Mouse (Mus musculus) stomach, embryonic 16.5 days (tissue): ENCODE data around the gene Rundc3a. TPM values are rescaled to one million over a fixed set of nuclear protein-coding genes. Genes with fewer than 3 reads are reported as not detected.

Experiments used
- ATAC-seq: fragments of 200-750 bp; cut with Nextera tagmentation; 2 replicates; pipeline ENCODE4 v1.8.0; 2017; ENCODE audit warnings: moderate number of reproducible peaks, moderate TSS enrichment; ENCODE audit not compliant: insufficient read depth, low FRiP score
- H3K27ac ChIP-seq: fragments of 300-500 bp; sonication (generic); 2 replicates; pipeline ENCODE4 v1.5.1; 2014; ENCODE audit warnings: low read length
- H3K27me3 ChIP-seq: fragments of 300-500 bp; sonication (generic); 2 replicates; pipeline ENCODE4 v1.6.1; 2014; ENCODE audit warnings: low read length, control low read depth, mixed read lengths; ENCODE audit not compliant: control insufficient read depth, insufficient read depth
- H3K36me3 ChIP-seq: fragments of 300-500 bp; sonication (generic); 2 replicates; pipeline ENCODE4 v1.6.1; 2014; ENCODE audit warnings: low read length; ENCODE audit not compliant: control insufficient read depth, insufficient read depth
- H3K4me1 ChIP-seq: fragments of 300-500 bp; sonication (generic); 2 replicates; pipeline ENCODE4 v1.6.1; 2014; ENCODE audit warnings: low read length, control low read depth, mixed read lengths; ENCODE audit not compliant: control insufficient read depth, insufficient read depth
- H3K4me2 ChIP-seq: fragments of 300-500 bp; sonication (generic); 2 replicates; pipeline ENCODE4 v1.6.1; 2014; ENCODE audit warnings: low read depth, low read length, mixed read lengths
- H3K4me3 ChIP-seq: fragments of 300-500 bp; sonication (generic); replicated peaks from 2 replicates; pipeline ENCODE4 v1.5.1; 2014; ENCODE audit warnings: mild to moderate bottlenecking, low read length
- H3K9ac ChIP-seq: fragments of 300-500 bp; sonication (generic); 2 replicates; pipeline ENCODE4 v1.6.1; 2014; ENCODE audit warnings: low read length
- H3K9me3 ChIP-seq: fragments of 300-500 bp; sonication (generic); replicated peaks from 2 replicates; pipeline ENCODE4 v1.6.1; 2016; ENCODE audit warnings: low read length, control low read depth; ENCODE audit not compliant: control insufficient read depth
- WGBS: fragments of 180-500 bp; shearing (Covaris S2); extraction: QIAGEN DNeasy Blood & Tissue Kit; methylation state at CpG from one replicate; pipeline ENCODE4 v1.1.7; 2014; 5-methylcytosine and 5-hydroxymethylcytosine counted together
- microRNA-seq: library from miRNA; unstranded; fragments of <30 nt; microRNA quantifications from one replicate; pipeline ENCODE4, GENCODE M21; 2016
- polyA plus RNA-seq: library from polyadenylated mRNA; unstranded; fragments of >200 nt; fragmentation: Nextera tagmentation; extraction: Ambion mirVana; gene quantifications from 2 replicates; pipeline ENCODE4 v1.2.1, GENCODE M21; 2015

Gene Rundc3a
- polyA plus RNA-seq, 1 experiment from 2014 or later = 7.6 TPM

- H3K4me2 ChIP-seq = peak overlapping the region; percentile 69
- no peaks in the 10 kb centered on the region for H3K27me3 ChIP-seq
- peaks cover 43% of the 10 kb centered on the region for H3K4me1 ChIP-seq
- H3K36me3 ChIP-seq = peaks cover 3% of the 10 kb centered on the region; the same call in 1 of the 2 replicates
- under 1% methylated on average over 49 of the region's 49 CpGs for WGBS
- no peaks in the 10 kb centered on the region for H3K9me3 ChIP-seq
- H3K27ac ChIP-seq = peak overlapping the region; percentile 96
- H3K4me3 ChIP-seq = peak overlapping the region; percentile 87
- peak overlapping the region; percentile 96 for H3K9ac ChIP-seq
- peak; percentile 23 for ATAC-seq
Measured at GRCm38 (mm10) chr11:102446581-102447461, 53.6 kb downstream of the Rundc3a start.

GRCm38 (mm10) chr11:102447497-102447896 lies 54.3 kb downstream of the Rundc3a start, which contains the start of gene Fam171a2:
Gene Fam171a2, minus strand, starts transcription at chr11:102447682.
- peak; percentile 66 for ATAC-seq
- H3K27me3 ChIP-seq = no peaks in the 10 kb centered on the region
- peak within 1 kb of the TSS; percentile 96 for H3K27ac ChIP-seq
- peak within 1 kb of the TSS; percentile 96 for H3K9ac ChIP-seq
- H3K36me3 ChIP-seq = 0 out of 2 replicates have a peak, but pooled peaks cover 3% of the 10 kb centered on the region
- WGBS = under 1% methylated on average over 39 of the region's 40 CpGs
- no peaks in the 10 kb centered on the region for H3K9me3 ChIP-seq
- H3K4me2 ChIP-seq = peak within 1 kb of the TSS; percentile 69
- H3K4me1 ChIP-seq = peaks cover 43% of the 10 kb centered on the region
- H3K4me3 ChIP-seq = peak within 1 kb of the TSS; percentile 87

GRCm38 (mm10) chr11:102448327-102448726 lies 55.1 kb downstream of the Rundc3a start:
- Histone ChIP-seq H3K4me3 (no peak overlapping the region), H3K4me1 (peaks cover 43% of the 10 kb centered on the region), H3K27me3 (no peaks in the 10 kb centered on the region), H3K9ac (no peak overlapping the region), H3K27ac (peak overlapping the region; percentile 77), H3K36me3 (0 out of 2 replicates have a peak, but pooled peaks cover 2% of the 10 kb centered on the region), H3K9me3 (no peaks in the 10 kb centered on the region), H3K4me2 (no peak overlapping the region)
- ATAC-seq = no peak
- WGBS = 17% methylated on average over 8 of the region's 8 CpGs

- H3K4me1 ChIP-seq = peaks cover 38% of the 10 kb centered on the region
- H3K9me3 ChIP-seq = no peaks in the 10 kb centered on the region
- H3K4me3 ChIP-seq = no peak overlapping the region
- no peaks in the 10 kb centered on the region for H3K36me3 ChIP-seq
- peak overlapping the region; percentile 77 for H3K27ac ChIP-seq
- no peak overlapping the region for H3K4me2 ChIP-seq
- H3K27me3 ChIP-seq = no peaks in the 10 kb centered on the region
- WGBS = 43% methylated on average over 17 of the region's 17 CpGs
- peak; percentile 23; the same call in 1 of the 2 replicates for ATAC-seq
- H3K9ac ChIP-seq = peak overlapping the region; percentile 25; the same call in 1 of the 2 replicates
Measured at GRCm38 (mm10) chr11:102449043-102450008, 56.1 kb downstream of the Rundc3a start.

Small RNA genes within 50 kb of the gene (microRNA-seq; reads per million reads assigned to microRNA genes)
- not detected for gene Mir6930

Other genes starting within 250 kb of the Rundc3a start
- gene Nags, start 247.9 kb upstream of the Rundc3a start, polyA plus RNA-seq = 3.2 and 4.2 TPM in 2 replicates
- 27.9 and 29.0 TPM in 2 replicates for gene Tmem101, start 237.0 kb upstream of the Rundc3a start, polyA plus RNA-seq
- 79.2 and 85.4 TPM in 2 replicates for gene Lsm12, start 208.1 kb upstream of the Rundc3a start, polyA plus RNA-seq
- 28.0 and 28.7 TPM in 2 replicates for gene G6pc3, start 203.8 kb upstream of the Rundc3a start, polyA plus RNA-seq
- gene Hdac5, start 163.2 kb upstream of the Rundc3a start, polyA plus RNA-seq = 60.6 and 67.4 TPM in 2 replicates
- gene BC030867, start 144.5 kb upstream of the Rundc3a start, polyA plus RNA-seq = 10.8 and 12.4 TPM in 2 replicates
- gene Asb16, start 124.7 kb upstream of the Rundc3a start, polyA plus RNA-seq = 0.12 TPM in 1 of 2 replicates, not detected in the other
- gene Tmub2, start 108.5 kb upstream of the Rundc3a start, polyA plus RNA-seq = 53.0 and 53.4 TPM in 2 replicates
- 12.2 and 13.2 TPM in 2 replicates for gene Atxn7l3, start 96.8 kb upstream of the Rundc3a start, polyA plus RNA-seq
- gene Ubtf, start 73.7 kb upstream of the Rundc3a start, polyA plus RNA-seq = 70.5 and 71.4 TPM in 2 replicates
- 38.9 and 47.2 TPM in 2 replicates for gene Slc4a1, start 27.2 kb upstream of the Rundc3a start, polyA plus RNA-seq
- 239 and 243 TPM in 2 replicates for gene Slc25a39, start 14.5 kb downstream of the Rundc3a start, polyA plus RNA-seq
- 187 and 207 TPM in 2 replicates for gene Grn, start 36.9 kb downstream of the Rundc3a start, polyA plus RNA-seq
- 2.5 and 3.3 TPM in 2 replicates for gene Fam171a2, start 54.3 kb downstream of the Rundc3a start, polyA plus RNA-seq
- gene Itga2b, start 76.7 kb downstream of the Rundc3a start, polyA plus RNA-seq = 8.6 and 10.8 TPM in 2 replicates
- gene Gpatch8, start 163.0 kb downstream of the Rundc3a start, polyA plus RNA-seq = 34.9 and 47.0 TPM in 2 replicates
- 21.0 and 22.0 TPM in 2 replicates for gene Gm11627, start 186.1 kb downstream of the Rundc3a start, polyA plus RNA-seq
- gene Fzd2, start 211.0 kb downstream of the Rundc3a start, polyA plus RNA-seq = 12.2 and 15.4 TPM in 2 replicates